Mouse (Mus musculus): Measurements from ENCODE around the gene Sgpp2. TPM values are rescaled to one million over a fixed set of nuclear protein-coding genes. Genes with fewer than 3 reads are reported as not detected.

Gene Sgpp2
- polyA plus RNA-seq, 1 experiment from 2014 or later = 7.5 TPM

DNA sequence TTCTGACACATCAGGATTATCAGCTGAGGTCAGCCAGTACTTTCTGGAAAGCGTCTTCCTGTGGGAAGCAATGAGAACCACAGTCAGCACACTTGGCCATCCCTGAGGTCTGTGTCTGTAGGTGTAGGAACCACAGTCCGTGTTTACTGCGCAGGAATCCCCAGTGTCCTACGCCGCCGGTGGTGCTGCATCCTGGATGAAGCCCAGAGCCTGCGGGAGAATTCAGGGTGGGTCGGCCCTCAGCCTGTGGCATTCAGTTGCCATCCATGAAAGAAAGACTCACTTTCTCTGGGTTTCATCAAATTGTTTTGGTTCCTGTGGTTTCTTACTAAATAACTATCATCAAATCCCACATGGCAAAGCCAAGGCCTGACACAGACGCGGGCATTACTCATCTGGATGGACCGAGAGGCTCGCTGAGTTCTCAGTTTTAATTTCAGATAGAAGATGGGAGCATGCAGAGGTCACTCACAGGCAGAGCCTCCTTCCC, 37.2 kb downstream of the Sgpp2 start:
- H3K36me3 ChIP-seq (replicated peaks) = no peaks in the 10 kb centered on the region
- no peak overlapping the region for H3K27ac ChIP-seq
- WGBS = 92% methylated on average over 12 of the region's 12 CpGs
- no peaks in the 10 kb centered on the region for H3K9me3 ChIP-seq
- DNase-seq (ENCODE audit: extremely low spot score, low spot score) = no peak
- H3K4me1 ChIP-seq = peaks cover 17% of the 10 kb centered on the region
- peaks cover 8% of the 10 kb centered on the region; the same call in 1 of the 2 replicates for H3K27me3 ChIP-seq (ENCODE audit: poor library complexity, severe bottlenecking)
- H3K4me3 ChIP-seq = no peak overlapping the region

DNA sequence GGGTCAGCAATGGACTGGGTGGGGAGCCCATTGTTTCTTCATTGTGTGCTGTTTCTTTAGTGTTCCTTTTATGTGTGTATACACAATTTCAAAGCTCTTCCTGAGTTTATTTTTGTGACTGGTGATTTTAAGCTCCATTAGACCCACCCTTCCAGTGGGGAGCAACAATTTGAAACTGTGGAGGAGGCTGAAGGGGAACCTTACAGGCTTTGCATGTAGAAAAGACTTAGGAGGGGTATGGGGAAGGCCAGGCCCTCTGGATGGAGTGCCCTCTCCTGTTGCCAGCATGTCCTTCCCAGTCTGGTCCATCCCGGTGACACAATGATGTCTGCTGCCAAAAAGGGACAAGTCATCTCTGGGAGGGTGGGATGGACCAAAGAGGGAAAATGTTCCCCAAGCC, 39.1 kb downstream of the Sgpp2 start:
- Histone ChIP-seq H3K4me3 (no peak overlapping the region), H3K36me3 (replicated peaks) (no peaks in the 10 kb centered on the region), H3K4me1 (peaks cover 17% of the 10 kb centered on the region), H3K27me3 (ENCODE audit: poor library complexity, severe bottlenecking) (peaks cover 4% of the 10 kb centered on the region; the same call in 1 of the 2 replicates), H3K27ac (0 out of 2 replicates have a peak overlapping the region, but pooled peaks have one; percentile 15), H3K9me3 (no peaks in the 10 kb centered on the region)
- no peak for DNase-seq (ENCODE audit: extremely low spot score, low spot score)
- WGBS = 78% methylated on average over 1 of the region's 1 CpGs

DNA sequence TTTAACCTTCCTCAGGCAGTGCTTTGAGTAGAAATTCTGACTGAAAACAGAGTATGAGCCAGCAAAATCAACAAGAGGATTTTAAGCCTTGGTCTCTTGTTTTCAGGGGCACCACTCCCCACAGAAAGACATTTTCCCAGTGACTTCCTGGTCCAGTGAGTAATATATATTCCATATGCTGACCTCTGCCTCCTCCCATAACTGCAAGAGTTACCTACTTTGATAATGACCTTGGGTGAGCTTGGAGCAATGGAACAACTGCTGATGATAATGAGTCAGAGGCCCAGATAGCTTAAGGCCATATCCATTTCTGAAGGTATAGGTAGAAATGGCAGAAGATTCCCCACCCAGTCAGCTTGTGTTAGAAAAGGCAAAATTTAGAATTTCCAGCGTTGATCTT, 43.1 kb downstream of the Sgpp2 start:
- WGBS = 95% methylated on average over 1 of the region's 1 CpGs
- peaks cover 17% of the 10 kb centered on the region for H3K4me1 ChIP-seq
- H3K4me3 ChIP-seq = no peak overlapping the region
- no peaks in the 10 kb centered on the region for H3K36me3 ChIP-seq (replicated peaks)
- H3K9me3 ChIP-seq = no peaks in the 10 kb centered on the region
- H3K27me3 ChIP-seq (ENCODE audit: poor library complexity, severe bottlenecking) = 0 out of 2 replicates have a peak, but pooled peaks cover 9% of the 10 kb centered on the region
- DNase-seq (ENCODE audit: extremely low spot score, low spot score) = no peak
- no peak overlapping the region for H3K27ac ChIP-seq

DNA sequence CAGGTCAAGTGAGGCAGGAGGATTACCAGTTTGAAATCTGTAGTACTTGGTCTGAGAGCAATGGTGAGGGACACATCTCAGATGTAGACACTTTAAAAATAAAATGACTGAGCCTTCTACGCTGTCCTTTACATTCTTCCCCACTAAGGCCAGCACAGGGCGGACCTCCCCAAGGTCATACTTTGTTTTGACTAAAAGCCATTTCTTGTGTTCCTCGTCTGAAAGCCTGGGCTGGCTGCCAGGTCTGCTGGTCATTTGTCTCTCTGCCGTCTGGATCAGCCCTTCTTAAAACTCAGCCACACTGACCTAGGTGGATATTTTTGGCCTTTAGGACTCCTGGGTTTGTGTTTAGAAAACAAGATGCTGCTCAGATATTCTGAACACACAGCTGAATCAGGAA, 45.0 kb downstream of the Sgpp2 start:
- Histone ChIP-seq H3K4me3 (no peak overlapping the region), H3K9me3 (no peaks in the 10 kb centered on the region), H3K36me3 (replicated peaks) (no peaks in the 10 kb centered on the region), H3K27ac (no peak overlapping the region), H3K27me3 (ENCODE audit: poor library complexity, severe bottlenecking) (0 out of 2 replicates have a peak, but pooled peaks cover 9% of the 10 kb centered on the region), H3K4me1 (peaks cover 9% of the 10 kb centered on the region)
- WGBS = 72% methylated on average over 4 of the region's 4 CpGs
- no peak for DNase-seq (ENCODE audit: extremely low spot score, low spot score)

DNA sequence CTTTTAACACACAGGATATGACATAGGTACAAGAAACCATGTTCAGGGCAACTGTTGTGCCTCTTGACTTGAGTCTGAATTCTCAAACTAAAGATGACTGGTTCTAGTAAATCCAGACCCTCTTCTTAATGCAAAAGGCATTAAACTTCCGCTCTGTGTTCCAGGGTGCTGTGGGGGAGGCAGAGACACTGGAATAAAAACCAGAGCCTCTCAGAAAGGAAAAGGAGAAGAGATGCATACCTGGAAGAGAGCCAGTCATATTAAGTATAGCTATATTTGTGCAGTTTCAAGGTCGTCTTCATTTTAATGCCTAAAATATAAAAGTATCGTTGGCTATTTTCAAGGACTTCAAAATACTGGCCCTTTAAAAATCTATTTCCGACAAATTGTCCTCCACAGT, 47.3 kb downstream of the Sgpp2 start:
- Histone ChIP-seq H3K27me3 (ENCODE audit: poor library complexity, severe bottlenecking) (peaks cover 17% of the 10 kb centered on the region), H3K9me3 (no peaks in the 10 kb centered on the region), H3K27ac (no peak overlapping the region), H3K36me3 (replicated peaks) (no peaks in the 10 kb centered on the region), H3K4me3 (no peak overlapping the region), H3K4me1 (no peaks in the 10 kb centered on the region)
- DNase-seq (ENCODE audit: extremely low spot score, low spot score) = no peak
- 92% methylated on average over 4 of the region's 4 CpGs for WGBS

DNA sequence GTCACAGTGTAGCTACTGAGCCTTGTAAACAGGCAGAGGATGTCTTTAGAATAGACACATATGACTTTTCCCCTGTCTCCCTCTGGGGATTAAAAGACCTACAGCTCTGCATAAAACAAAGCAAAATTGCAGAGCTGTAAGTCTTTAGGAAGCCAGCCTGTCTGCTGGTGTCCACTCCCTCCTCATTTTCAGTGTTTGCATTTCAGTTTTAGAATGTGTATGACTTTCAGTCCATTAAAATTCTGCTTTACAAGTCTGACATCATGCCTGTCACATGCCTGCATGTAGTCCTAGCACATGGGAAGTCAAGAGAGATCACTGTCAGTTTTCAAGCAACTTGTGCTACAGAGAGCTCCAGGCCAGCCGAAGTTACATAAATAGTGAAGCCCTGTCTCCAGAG, 47.7 kb downstream of the Sgpp2 start:
- no peak for DNase-seq (ENCODE audit: extremely low spot score, low spot score)
- no peaks in the 10 kb centered on the region for H3K9me3 ChIP-seq

DNA sequence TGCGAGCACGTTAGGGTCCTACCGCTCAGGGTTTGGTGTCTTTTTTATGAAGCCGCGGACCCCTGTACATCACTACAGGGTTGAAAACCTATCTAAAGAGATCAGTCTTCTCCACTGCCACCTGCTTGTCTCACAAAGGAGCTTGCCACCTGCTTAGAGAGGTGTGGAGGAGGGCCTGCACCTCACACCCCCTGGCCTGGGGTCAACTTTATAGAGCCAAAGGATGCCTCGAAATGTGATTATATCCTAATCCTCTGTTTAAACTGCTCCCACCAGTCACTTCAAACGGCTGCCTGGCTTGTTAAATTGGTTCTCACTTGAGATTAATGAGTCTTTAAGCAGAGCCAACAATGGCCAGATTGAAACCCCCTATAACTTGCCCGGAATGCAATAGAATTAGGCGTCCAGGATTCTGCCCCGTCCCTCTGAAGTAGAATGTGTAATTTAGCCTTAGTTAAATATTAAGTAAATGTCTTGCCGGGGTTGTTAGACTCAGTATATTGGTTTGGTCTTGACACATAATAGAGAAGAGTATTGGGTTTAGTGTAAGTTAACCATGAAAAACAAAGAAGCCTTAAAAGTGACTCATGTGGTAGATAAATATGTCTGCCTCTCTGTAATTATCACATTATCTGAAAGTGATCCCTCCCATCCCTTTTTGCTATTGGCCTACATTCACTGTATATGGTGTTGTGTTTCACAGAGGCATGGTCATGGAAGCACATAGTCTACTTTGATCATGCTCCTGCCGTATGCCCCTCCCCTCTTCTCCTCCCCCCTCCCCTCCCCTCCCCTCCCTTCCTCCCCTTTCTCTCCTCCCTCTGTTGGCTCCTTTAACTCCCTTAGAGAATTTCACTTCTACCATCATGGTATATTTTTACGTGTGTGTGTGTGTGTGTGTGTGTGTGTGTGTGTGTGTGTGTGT, 54.1 kb downstream of the Sgpp2 start:
- peak; percentile 34 for DNase-seq (ENCODE audit: extremely low spot score, low spot score)

More for the DNA sequence above, 47.7 kb downstream of the Sgpp2 start:
- no peak overlapping the region for H3K4me3 ChIP-seq
- H3K27me3 ChIP-seq (ENCODE audit: poor library complexity, severe bottlenecking) = peaks cover 21% of the 10 kb centered on the region
- peaks cover 2% of the 10 kb centered on the region for H3K4me1 ChIP-seq
- no peak overlapping the region for H3K27ac ChIP-seq
- no peaks in the 10 kb centered on the region for H3K36me3 ChIP-seq (replicated peaks)
- WGBS = 84% methylated on average over 1 of the region's 1 CpGs

DNA sequence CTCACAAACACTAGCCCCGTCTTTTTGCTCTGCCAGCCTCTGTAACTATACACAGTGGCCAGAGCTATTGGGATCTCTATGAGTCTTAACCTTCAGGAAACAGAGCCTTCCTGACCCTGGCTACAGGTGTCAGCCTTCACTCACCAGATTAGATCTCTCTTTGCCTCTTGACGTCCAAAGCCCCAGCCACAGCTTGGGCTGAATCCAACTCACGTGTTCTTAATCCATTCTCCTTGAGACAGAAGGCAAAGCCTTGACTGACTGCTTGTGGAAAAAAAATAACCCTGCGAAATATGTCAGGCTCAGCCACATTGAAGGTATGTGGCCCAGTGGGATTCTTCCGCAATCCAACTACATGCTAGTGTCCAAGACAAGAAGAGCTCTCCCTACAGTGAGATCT, 57.7 kb downstream of the Sgpp2 start:
- no peak for DNase-seq (ENCODE audit: extremely low spot score, low spot score)
- H3K4me3 ChIP-seq = no peak overlapping the region
- WGBS = 60% methylated on average over 5 of the region's 5 CpGs
- peaks cover 7% of the 10 kb centered on the region; the same call in 1 of the 2 replicates for H3K9me3 ChIP-seq
- no peaks in the 10 kb centered on the region for H3K36me3 ChIP-seq (replicated peaks)
- H3K4me1 ChIP-seq = peaks cover 54% of the 10 kb centered on the region
- H3K27ac ChIP-seq = peak overlapping the region; percentile 13; the same call in 1 of the 2 replicates
- H3K27me3 ChIP-seq (ENCODE audit: poor library complexity, severe bottlenecking) = peaks cover 35% of the 10 kb centered on the region

More for the DNA sequence above, 54.1 kb downstream of the Sgpp2 start:
- no peaks in the 10 kb centered on the region for H3K36me3 ChIP-seq (replicated peaks)
- peaks cover 46% of the 10 kb centered on the region for H3K27me3 ChIP-seq (ENCODE audit: poor library complexity, severe bottlenecking)
- peaks cover 56% of the 10 kb centered on the region for H3K4me1 ChIP-seq
- WGBS = 23% methylated on average over 13 of the region's 13 CpGs
- H3K27ac ChIP-seq = peak overlapping the region; percentile 60
- H3K4me3 ChIP-seq = no peak overlapping the region
- H3K9me3 ChIP-seq = no peaks in the 10 kb centered on the region

DNA sequence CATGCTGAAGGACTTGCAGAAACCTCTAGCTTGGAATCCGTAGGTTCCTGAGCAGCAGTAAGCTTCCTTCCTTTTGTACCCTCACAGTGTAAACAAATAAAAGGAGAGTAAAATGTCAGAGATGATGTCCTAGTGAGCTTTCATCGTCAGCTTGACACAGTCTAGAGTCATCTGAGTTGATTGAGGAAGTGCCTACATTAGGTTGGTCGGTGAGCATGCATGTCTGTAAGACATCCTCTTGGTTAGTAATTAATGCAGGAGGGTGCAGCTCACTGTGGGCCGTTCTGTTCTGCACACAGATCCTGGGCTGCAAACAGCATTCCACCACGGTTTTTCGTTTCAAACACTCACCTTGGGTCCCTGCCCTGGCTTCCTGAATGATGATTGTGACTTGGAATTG, 60.0 kb downstream of the Sgpp2 start:
- Histone ChIP-seq H3K4me3 (no peak overlapping the region), H3K4me1 (peaks cover 31% of the 10 kb centered on the region), H3K27ac (no peak overlapping the region), H3K9me3 (peaks cover 11% of the 10 kb centered on the region; the same call in 1 of the 2 replicates), H3K27me3 (ENCODE audit: poor library complexity, severe bottlenecking) (peaks cover 20% of the 10 kb centered on the region; the same call in 1 of the 2 replicates), H3K36me3 (replicated peaks) (no peaks in the 10 kb centered on the region)
- 72% methylated on average over 6 of the region's 6 CpGs for WGBS
- no peak for DNase-seq (ENCODE audit: extremely low spot score, low spot score)

DNA sequence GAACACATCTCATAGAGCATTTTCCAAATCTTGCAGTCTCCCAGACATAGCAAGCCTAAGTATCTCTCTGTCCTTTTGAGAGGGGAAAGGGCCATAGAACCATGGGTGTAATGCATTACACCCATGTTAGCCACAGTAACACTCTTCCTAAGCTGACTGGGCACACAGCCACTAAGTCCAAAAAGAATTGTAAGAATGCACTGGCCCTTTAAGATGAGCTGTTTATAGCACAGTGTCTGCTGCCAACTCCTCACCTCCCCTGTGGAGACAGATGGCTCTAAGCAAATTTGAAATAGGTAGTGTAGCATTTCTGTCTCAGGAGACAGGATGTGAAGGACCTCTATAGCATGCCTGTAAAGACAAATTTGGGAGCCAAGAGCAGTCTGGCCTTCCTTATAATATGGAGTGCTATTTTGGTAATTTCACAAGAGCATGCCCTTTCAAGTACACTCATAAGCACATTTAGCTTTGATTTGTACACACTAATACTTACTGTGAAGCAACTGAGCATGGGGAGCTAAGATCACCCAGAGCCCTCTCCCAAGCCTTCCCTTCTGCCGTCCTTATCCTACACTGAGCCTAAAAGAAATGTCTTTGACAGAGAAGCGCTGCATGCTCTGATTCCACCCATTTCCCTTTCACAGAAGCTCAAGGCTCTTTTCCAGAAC, 61.6 kb downstream of the Sgpp2 start:
- DNase-seq (ENCODE audit: extremely low spot score, low spot score) = no peak
- Histone ChIP-seq H3K27ac (no peak overlapping the region), H3K36me3 (replicated peaks) (no peaks in the 10 kb centered on the region), H3K4me1 (peaks cover 18% of the 10 kb centered on the region), H3K9me3 (peaks cover 11% of the 10 kb centered on the region; the same call in 1 of the 2 replicates), H3K27me3 (ENCODE audit: poor library complexity, severe bottlenecking) (peaks cover 8% of the 10 kb centered on the region; the same call in 1 of the 2 replicates), H3K4me3 (no peak overlapping the region)
- 94% methylated on average over 2 of the region's 2 CpGs for WGBS

DNA sequence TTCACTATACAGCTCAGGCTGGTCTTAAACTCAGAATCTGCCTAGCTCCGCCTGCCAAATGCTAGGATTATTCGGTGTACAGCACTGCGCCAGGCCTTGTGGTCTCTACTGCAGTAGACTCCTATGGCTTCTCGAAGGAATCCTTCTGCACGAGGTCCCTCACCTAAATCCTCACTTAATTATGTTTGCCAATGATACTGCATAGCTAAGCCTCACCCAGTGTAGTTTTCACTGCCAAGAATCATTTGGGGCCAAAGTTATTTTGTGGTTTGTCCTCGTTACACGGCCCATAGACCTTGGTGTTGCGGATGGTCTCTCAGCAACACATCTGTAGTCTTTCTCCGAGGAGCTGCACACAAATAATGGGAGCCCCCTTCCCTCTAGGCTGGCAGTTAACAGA, 62.2 kb downstream of the Sgpp2 start:
- no peak for DNase-seq (ENCODE audit: extremely low spot score, low spot score)
- Histone ChIP-seq H3K9me3 (peaks cover 11% of the 10 kb centered on the region; the same call in 1 of the 2 replicates), H3K4me1 (peaks cover 18% of the 10 kb centered on the region), H3K4me3 (no peak overlapping the region), H3K36me3 (replicated peaks) (no peaks in the 10 kb centered on the region), H3K27ac (no peak overlapping the region), H3K27me3 (ENCODE audit: poor library complexity, severe bottlenecking) (peaks cover 8% of the 10 kb centered on the region; the same call in 1 of the 2 replicates)
- 93% methylated on average over 9 of the region's 9 CpGs for WGBS

DNA sequence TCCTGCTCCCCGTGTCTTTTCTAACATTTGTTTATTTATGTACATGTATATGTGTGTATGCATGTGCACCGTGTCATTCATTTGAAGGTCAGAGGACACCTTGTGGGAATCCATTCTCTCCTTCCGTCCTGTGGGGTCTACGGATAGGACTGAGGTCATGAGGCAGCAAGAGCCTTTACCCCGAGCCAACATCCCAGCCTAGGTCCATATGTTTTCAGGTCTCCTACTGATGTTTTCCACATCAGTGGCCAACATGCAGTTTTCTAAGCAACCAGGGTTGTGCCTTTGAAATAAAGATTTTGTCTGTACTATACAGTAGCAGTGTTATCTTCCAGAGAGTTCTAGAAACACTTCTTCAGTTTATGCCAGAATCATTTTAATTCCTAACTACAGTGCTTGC, 63.7 kb downstream of the Sgpp2 start:
- DNase-seq (ENCODE audit: extremely low spot score, low spot score) = no peak
- H3K4me3 ChIP-seq = no peak overlapping the region
- WGBS = 90% methylated on average over 5 of the region's 5 CpGs
- H3K27ac ChIP-seq = no peak overlapping the region
- H3K27me3 ChIP-seq (ENCODE audit: poor library complexity, severe bottlenecking) = no peaks in the 10 kb centered on the region
- peaks cover 13% of the 10 kb centered on the region for H3K4me1 ChIP-seq
- H3K9me3 ChIP-seq = peaks cover 11% of the 10 kb centered on the region; the same call in 1 of the 2 replicates
- no peaks in the 10 kb centered on the region for H3K36me3 ChIP-seq (replicated peaks)
